Mouse (Mus musculus) embryo, embryonic 9.5 days (tissue): Measurements from ENCODE around the gene Gm8882.
"Not testable (repeated sequence)": the region's sequence is repeated elsewhere in the genome, so short reads cannot be mapped to it uniquely, and the experiment has no call there.

Experiments used
- DNase-seq: peaks from one replicate; pipeline ENCODE4 v3.0.0-alpha.2; 2017; ENCODE audit errors: extremely low spot score

The Gm8882 gene

DNA sequence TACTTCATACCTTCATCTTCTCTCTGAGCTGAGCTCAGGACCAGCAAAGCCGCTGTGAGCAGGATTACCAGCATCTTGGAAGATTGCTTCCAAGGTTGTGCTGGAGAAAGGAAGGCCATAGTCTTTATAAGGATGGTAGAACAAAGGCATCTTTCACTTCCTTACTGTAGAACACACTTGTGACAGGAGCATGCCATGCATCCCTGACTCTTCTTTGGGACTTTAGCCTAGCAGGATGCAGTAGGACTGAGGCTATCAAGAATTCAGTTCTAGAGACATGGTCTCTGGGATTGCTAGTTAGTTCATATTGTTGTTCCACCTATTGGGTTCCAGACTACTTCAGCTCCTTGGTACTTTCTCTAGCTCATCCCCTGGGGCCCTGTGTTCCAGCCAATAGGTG, at the start of gene Gm8882:
Gene Gm8882, minus strand, starts transcription at position 101 of the 400 bp plus-strand sequence.
- DNase-seq = not testable (repeated sequence)

DNA sequence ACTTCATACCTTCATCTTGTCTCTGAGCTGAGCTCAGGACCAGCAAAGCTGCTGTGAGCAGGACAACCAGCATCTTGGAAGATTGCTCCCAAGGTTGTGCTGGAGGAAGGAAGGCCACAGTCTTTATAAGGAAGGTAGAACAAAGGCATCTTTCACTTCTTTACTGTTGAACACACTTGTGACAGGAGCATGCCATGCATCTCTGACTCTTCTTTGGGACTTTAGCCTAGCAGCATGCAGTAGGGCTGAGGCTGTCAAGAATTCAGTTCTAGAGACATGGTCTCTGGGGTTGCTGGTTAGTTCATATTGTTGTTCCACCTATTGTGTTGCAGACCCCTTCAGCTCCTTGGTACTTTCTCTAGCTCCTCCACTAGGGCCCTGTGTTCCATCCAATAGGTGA, 49.3 kb downstream of the Gm8882 start, which contains the start of gene Prpmp5:
Gene Prpmp5, minus strand, starts transcription at position 101 of the 400 bp plus-strand sequence.
- not testable (repeated sequence) for DNase-seq
